Mouse (Mus musculus): ENCODE measurements around the gene Uchl1.

GRCm38 (mm10) chr5:66675189-66675890 lies 551 bp upstream of the Uchl1 start:
- TF ChIP-seq CTCF (IDR thresholded peaks at IDR 0.05; ENCODE audit: low read depth) (no peak), EP300 (optimal IDR thresholded peaks at IDR 0.05) (no peak)
